Mouse (Mus musculus): ENCODE results near the gene Zmiz2.
"Not testable (repeated sequence)": the region's sequence is repeated elsewhere in the genome, so short reads cannot be mapped to it uniquely, and the experiment has no call there.

- TF ChIP-seq NELFE (IDR thresholded peaks at IDR 0.05; ENCODE audit: low read depth, low read length); MAX (IDR thresholded peaks at IDR 0.05; ENCODE audit: low read length): not testable (repeated sequence)
Observed at GRCm38 (mm10) chr11:6448155-6448554, 59.3 kb downstream of the Zmiz2 start.
